Mouse (Mus musculus): ENCODE data around the gene Slc41a2.

The Slc41a2 gene

GRCm38 (mm10) chr10:83181831-83182572, 155.7 kb downstream of the Slc41a2 start:
- no peak for DNase-seq

Data from lung, postnatal 10 days (tissue).